Mouse (Mus musculus) gastrocnemius, postnatal 4 days (tissue): ENCODE measurements around the gene Krtap31-2. TPM values are rescaled to one million over a fixed set of nuclear protein-coding genes. Genes with fewer than 3 reads are reported as not detected.

ENCODE experiments used
- DNase-seq, 2 experiments: peaks; one replicate each; pipeline ENCODE4 v3.0.0; 2021 to 2022; ENCODE audit warnings: low spot score in 2 of 2, mixed read lengths in 2 of 2
- long read RNA-seq, 2 experiments: library from polyadenylated mRNA; stranded (forward); transcript quantifications; one replicate each; pipeline ENCODE4 v2.0.0; 2021
- total RNA-seq, 2 experiments: library from RNA; stranded (reverse); gene quantifications; 2 replicates each; pipeline ENCODE4 v1.2.3; 2021

The Krtap31-2 gene
- total RNA-seq: not detected
- long read RNA-seq, experiment 1: 0 reads
- long read RNA-seq, experiment 2: 0 reads

GRCm38 (mm10) chr11:99935991-99936390 is at the start of gene Krtap31-2:
Gene Krtap31-2, plus strand, starts transcription at chr11:99936291.
- no peak for DNase-seq

- DNase-seq: no peak
Measured at GRCm38 (mm10) chr11:99907620-99908019, 28.5 kb upstream of the Krtap31-2 start, which contains the start of gene Krtap31-1. Gene Krtap31-1, plus strand, starts transcription at chr11:99907920.

GRCm38 (mm10) chr11:99914451-99914850 is 21.6 kb upstream of the Krtap31-2 start, which contains the start of gene Gm11565:
Gene Gm11565, plus strand, starts transcription at chr11:99914751.
- no peak for DNase-seq

DNA sequence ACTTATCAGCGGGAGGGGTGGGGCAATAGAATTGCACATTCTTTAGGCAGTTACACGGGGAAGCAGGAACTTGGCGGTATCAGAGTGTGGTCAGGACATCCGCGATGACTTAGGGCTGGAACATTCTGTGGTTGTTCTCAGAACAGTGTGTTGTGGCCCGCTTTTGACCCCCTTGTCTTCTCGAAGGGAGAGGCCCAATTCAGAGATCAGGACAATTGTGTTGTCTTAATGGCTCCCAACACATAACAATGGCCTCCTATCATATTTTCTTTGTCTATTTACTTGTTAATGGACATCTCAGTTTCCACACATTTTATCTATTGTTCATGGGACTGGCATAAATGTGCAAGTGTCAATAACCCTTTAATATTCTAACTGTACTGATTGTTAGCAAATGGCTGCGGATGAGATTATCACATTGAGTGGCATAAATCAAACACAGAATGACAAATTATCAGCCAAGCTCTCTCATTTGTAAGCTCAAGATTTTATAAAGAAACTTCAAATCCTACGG is 1.7 kb downstream of the Krtap31-2 start:
- no peak for DNase-seq

- DNase-seq: no peak
Measured at GRCm38 (mm10) chr11:99948175-99948574, 12.1 kb downstream of the Krtap31-2 start, which contains the start of gene Krtap9-5. Gene Krtap9-5, plus strand, starts transcription at chr11:99948475.

DNA sequence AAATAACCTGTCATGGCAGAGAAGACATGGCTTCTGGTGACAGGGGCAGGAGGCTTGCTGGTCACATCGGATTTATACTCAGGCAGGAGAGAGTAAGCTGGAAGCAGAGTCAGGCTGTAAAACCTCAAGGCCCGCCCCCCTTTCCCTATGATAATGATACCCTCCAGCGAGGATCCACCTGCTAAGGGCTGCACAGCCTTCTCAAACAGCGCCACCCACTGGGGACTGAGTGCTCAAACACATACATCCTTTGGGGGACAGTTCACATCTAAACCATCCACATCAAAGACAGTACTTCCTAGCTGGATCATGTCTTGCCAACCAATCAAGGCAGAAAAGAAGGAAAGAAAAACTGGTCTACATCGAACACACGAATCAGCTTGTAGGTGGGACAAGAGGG is 28.1 kb downstream of the Krtap31-2 start:
- no peak for DNase-seq

GRCm38 (mm10) chr11:99965961-99966360 is 29.9 kb downstream of the Krtap31-2 start:
- no peak for DNase-seq

GRCm38 (mm10) chr11:99978953-99979352 is 42.9 kb downstream of the Krtap31-2 start, which contains the start of gene Krtap29-1:
Gene Krtap29-1, minus strand, starts transcription at chr11:99979053.
- no peak for DNase-seq

- no peak for DNase-seq
Measured at GRCm38 (mm10) chr11:99982731-99983130, 46.6 kb downstream of the Krtap31-2 start.

- DNase-seq: no peak
Measured at GRCm38 (mm10) chr11:99983442-99983841, 47.4 kb downstream of the Krtap31-2 start.

DNA sequence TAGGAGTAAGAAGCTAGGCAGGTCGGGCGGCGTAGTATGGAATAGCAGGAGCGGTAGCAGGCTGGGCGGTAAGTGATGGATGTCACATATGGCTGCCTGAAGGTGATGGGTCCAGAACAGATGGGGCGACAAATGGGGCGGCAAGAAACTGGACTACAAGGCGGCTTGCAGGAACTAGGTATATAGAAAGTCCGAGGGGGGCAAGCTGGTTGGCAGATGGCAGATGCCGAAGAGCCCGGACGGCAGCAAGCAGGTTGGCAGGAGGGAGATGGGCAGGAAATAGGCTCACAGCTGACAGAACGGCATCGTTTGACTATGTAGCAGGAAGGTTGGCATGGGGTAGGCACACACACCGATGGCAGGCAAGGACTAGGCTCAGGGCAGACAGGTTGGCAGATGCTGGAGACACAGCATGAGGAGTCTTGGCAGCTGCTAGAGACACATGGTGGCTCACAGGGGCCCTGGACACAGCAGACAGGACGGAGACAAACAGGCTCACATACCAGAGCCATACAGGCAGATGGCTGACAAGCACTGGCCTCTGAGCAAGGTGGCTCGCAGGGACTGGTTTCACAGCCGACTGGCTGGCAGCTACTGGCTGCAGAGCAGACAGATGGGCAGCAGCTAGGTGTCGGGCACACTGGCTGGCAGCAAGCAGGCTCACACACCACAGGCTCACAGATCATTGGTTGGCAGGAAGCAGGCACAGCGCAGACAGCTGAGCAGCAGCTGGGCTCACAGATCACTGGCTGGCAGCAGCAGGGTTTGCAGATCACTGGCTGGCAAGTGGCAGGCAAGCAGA is 49.4 kb downstream of the Krtap31-2 start:
- DNase-seq: peak in 1 of 2 experiments; percentile 36

DNA sequence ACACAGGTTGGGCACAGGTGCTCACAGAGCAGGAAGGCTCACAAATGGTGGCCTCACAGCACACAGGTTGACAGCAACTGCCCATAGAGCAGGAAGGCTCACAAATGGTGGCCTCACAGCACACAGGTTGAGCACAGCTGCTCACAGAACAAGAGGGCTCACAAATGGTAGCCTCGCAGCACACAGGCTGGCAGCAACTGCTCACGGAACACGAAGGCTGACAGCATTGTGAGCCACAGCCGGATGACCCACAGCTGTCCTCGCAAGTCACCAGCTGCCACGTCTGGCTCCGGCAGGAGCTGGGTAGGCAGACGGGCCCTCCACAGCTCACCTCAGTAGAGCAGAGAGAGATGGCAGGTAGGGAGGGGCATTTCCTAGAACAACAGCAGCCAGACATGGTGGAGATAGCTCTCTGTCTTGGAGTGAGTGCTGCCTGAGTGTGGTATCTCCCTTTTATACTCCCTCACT is 50.1 kb downstream of the Krtap31-2 start, which contains the start of gene Krtap16-1:
Gene Krtap16-1 (minus strand): TSS at position 418 of the 468 bp plus-strand sequence.
- DNase-seq: no peak

Other genes starting within 250 kb of the Krtap31-2 start
- not detected for gene Gm14190, start 245.6 kb upstream of the Krtap31-2 start, total RNA-seq
- gene Gm14180, start 202.0 kb upstream of the Krtap31-2 start, total RNA-seq: not detected
- gene Gm11595, start 163.4 kb upstream of the Krtap31-2 start, total RNA-seq: not detected
- not detected for gene Krtap4-8, start 155.6 kb upstream of the Krtap31-2 start, total RNA-seq
- gene Krtap4-9, start 151.1 kb upstream of the Krtap31-2 start, total RNA-seq: not detected
- not detected for gene Gm11596, start 142.8 kb upstream of the Krtap31-2 start, total RNA-seq
- not detected for gene Gm11569, start 137.4 kb upstream of the Krtap31-2 start, total RNA-seq
- gene Gm11554, start 131.8 kb upstream of the Krtap31-2 start, total RNA-seq: not detected
- gene Krtap4-13, start 126.4 kb upstream of the Krtap31-2 start, total RNA-seq: not detected
- gene Gm11564, start 120.6 kb upstream of the Krtap31-2 start, total RNA-seq: not detected
- gene 2300003K06Rik, start 98.2 kb upstream of the Krtap31-2 start, total RNA-seq: not detected
- not detected for gene Krtap4-16, start 84.7 kb upstream of the Krtap31-2 start, total RNA-seq
- not detected for gene Gm11568, start 78.4 kb upstream of the Krtap31-2 start, total RNA-seq
- gene Gm11559, start 71.8 kb upstream of the Krtap31-2 start, total RNA-seq: not detected
- not detected for gene Krtap9-1, start 62.9 kb upstream of the Krtap31-2 start, total RNA-seq
- gene Gm11567, start 57.1 kb upstream of the Krtap31-2 start, total RNA-seq: not detected
- not detected for gene Krtap31-1, start 28.4 kb upstream of the Krtap31-2 start, total RNA-seq
- not detected for gene Gm11565, start 21.5 kb upstream of the Krtap31-2 start, total RNA-seq
- gene Krtap9-5, start 12.2 kb downstream of the Krtap31-2 start, total RNA-seq: not detected
- not detected for gene Krtap29-1, start 42.8 kb downstream of the Krtap31-2 start, total RNA-seq
- not detected for gene Krtap16-1, start 50.3 kb downstream of the Krtap31-2 start, total RNA-seq
- gene Krtap17-1, start 57.7 kb downstream of the Krtap31-2 start, total RNA-seq: not detected
- not detected for gene Krt33a, start 79.9 kb downstream of the Krtap31-2 start, total RNA-seq
- gene Krt33b, start 93.6 kb downstream of the Krtap31-2 start, total RNA-seq: under 1 TPM in 1 of 2 experiments, not detected in 1; 0.22 TPM
- not detected for gene Krt34, start 105.3 kb downstream of the Krtap31-2 start, total RNA-seq
- not detected for gene Krt31, start 114.3 kb downstream of the Krtap31-2 start, total RNA-seq
- gene Krt32, start 151.9 kb downstream of the Krtap31-2 start, total RNA-seq: not detected
- under 1 TPM; 0.15 to 0.31 TPM for gene Krt35, start 159.9 kb downstream of the Krtap31-2 start, total RNA-seq
- gene Krt36, start 169.3 kb downstream of the Krtap31-2 start, total RNA-seq: not detected
- gene Krt13, start 185.3 kb downstream of the Krtap31-2 start, total RNA-seq: not detected
- gene Krt15, start 199.6 kb downstream of the Krtap31-2 start, total RNA-seq: 1 to 10 TPM in 1 of 2 experiments, under 1 TPM in 1; 0.27 to 1.1 TPM
- 1 to 10 TPM in 1 of 2 experiments, under 1 TPM in 1; 0.71 to 1.3 TPM for gene Krt19, start 212.4 kb downstream of the Krtap31-2 start, total RNA-seq